Mouse (Mus musculus) G1E (cell line): ENCODE results near the gene Ttc4.

Experiments used
- CTCF ChIP-seq: IDR thresholded peaks from 2 replicates; pipeline ENCODE4 v1.5.1; 2012; ENCODE audit warnings: low read depth, low read length, inconsistent platforms, mixed read lengths
- GATA1 ChIP-seq: IDR thresholded peaks from 2 replicates; pipeline ENCODE4 v1.6.1; 2012; ENCODE audit warnings: borderline replicate concordance, low read length, inconsistent platforms, mixed read lengths

DNA sequence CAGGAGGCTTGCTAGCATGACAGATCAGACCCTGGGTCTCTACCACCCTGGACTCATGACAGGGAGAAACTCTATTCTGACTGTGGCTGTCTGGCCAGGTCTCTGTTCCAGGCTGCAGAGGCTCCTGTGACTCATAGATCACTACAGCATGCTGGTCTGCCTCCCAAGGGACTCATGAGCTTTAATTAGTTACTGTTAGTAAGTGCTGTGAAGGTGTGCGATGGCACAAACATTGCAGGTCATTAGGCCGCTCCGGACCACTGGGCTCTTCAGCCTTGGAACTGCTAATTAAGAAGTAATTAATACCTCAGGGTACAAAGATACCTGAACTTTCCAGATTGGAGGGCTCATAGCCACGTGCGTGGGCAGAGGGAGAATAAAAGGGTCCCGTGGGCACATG, 31.6 kb downstream of the Ttc4 start:
- TF ChIP-seq CTCF: no peak
- TF ChIP-seq GATA1: no peak
